Mouse (Mus musculus) ovary, postnatal 10 days (tissue): ENCODE measurements around the gene Slc25a28.

Source experiments
- DNase-seq: peaks from one replicate; pipeline ENCODE4 v3.0.0; 2022; ENCODE audit warnings: low spot score

The Slc25a28 gene

GRCm38 (mm10) chr19:43630466-43631251 is 44.0 kb downstream of the Slc25a28 start:
- DNase-seq = no peak

GRCm38 (mm10) chr19:43629088-43629487 is 45.6 kb downstream of the Slc25a28 start:
- no peak for DNase-seq

DNA sequence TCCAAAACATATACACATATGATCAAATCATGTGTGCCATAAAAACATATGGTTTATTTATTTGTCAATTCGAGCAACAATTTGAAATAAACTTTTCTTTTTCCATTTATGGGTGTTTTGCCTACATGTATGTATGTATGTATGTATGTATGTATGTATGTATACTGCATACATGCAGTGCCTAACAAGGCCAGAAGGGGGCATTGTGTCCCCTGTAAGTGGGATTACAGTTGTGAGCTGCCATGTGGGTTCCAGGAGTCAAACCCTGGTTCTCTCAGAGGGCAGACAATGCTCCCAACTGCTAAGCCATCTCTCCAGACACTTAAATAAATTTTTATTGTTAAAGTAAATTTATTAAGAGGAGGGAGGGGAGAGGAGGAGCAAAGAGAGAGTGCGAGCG is 47.3 kb downstream of the Slc25a28 start:
- no peak for DNase-seq

DNA sequence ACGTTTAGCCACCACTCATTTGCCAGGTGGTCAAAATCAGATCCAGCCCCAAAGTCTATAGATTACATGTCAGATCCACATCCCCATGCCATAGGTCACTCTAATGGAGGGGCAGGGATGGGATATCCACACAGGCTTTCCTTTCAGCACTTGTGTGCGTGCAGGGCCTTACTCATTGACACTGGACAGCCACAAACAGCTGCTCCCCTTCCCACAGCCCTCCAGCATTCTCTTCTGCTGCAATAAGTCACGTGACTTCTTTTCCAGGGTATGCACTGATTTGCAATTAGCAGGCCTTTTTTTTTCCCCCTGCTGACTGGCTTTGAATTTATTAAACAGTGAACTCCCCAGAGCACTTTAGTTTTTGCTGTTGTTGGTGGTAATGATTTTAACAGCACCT is 48.5 kb downstream of the Slc25a28 start:
- DNase-seq = no peak

- no peak for DNase-seq
Measured at GRCm38 (mm10) chr19:43623913-43624312, 50.8 kb downstream of the Slc25a28 start.

GRCm38 (mm10) chr19:43619916-43620479 is 54.7 kb downstream of the Slc25a28 start:
- DNase-seq = no peak

DNA sequence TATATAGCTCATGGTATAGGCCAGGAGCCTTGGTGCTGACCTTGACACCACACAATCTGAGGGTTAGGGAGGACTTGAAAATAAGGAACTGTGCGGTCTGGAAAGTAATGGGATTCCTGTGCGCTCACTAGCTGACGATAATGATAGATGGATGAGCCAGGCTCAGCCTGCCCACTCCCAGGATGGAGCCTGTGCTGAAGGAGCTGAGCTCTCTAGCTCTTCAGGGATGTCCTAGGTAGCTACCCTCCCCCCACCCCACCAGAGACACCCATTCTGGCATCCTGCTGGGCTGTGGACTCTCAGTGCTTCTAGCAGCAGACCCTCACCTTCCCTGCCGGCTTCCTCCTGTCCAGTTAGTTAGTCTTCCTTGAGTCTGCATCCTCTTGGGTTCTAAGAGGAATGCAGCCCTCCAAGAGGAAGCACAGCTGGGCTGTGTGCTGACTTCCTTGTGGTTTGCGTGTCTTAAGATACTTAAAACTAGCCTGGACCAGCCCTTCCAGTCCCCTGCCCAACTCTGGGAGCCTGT is 56.1 kb downstream of the Slc25a28 start:
- DNase-seq = no peak

DNA sequence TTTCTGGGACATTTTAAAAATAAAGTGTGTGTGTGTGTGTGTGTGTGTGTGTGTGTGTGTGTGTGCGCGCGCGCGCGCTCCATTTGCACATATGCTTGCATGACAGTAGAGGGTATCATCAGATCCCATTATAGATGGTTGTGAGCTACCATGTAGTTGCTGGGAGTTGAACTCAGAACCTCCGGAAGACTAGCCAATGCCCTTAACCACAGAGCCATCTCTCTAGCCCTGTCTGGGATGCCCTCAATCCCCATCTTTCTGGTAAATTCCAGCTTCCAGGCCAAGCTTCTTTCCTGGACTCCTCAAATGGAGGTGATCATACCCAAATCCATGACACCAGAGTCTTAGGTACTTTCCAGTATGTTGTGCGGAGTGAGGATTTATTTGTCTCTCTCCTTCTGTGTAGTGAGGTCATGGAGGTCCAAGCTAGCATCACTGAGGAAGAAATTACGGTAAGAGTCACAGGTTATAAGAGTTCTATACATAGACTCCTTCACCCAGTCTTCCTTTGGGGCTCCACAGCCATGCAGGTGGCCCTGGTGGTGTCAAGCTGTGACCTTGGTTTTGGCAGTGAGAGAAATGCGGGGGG is 56.8 kb downstream of the Slc25a28 start:
- no peak for DNase-seq

DNA sequence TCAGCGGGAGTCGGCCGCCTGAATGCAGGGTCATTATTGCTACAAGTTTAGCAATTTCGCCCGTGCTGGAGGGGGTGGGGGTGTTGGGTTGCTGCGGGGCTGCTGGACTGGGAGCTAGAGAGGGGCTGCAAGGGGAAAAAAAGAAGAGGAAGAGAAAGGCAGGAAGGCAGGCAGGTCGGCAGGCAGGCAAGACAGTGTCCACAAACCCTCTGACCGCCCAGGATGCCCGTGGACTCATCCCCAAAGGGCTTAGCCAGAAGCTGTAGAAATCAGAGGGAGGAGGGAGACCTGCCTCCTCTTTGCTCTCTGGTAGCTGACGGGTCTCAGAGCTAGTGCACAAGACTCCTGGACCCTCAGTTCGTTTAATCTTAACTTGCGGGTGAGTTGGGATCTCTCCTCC is 57.8 kb downstream of the Slc25a28 start:
- DNase-seq = no peak

DNA sequence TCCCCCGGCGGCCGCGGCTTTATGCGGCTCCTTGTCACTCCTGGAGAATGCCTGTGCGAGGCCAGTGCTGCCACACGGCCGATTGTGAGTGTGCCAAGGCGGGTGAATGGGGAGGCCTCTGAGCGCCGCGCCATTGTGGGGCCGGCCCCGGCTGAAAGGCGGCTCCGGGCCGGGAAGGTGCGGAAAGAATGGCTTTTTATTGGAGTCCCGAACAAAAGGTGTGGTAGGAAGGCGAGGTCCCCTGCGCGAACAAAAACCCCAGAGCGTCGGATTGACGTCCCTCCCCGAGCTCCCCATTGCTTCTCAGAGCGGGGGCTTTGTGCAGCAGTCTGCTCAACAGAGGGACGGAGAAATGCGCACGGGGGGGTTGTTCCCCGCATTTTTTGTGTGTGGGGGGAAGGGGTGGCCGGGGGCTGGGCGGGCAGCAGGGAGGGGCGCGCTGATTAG is 58.2 kb downstream of the Slc25a28 start:
- DNase-seq = no peak

DNA sequence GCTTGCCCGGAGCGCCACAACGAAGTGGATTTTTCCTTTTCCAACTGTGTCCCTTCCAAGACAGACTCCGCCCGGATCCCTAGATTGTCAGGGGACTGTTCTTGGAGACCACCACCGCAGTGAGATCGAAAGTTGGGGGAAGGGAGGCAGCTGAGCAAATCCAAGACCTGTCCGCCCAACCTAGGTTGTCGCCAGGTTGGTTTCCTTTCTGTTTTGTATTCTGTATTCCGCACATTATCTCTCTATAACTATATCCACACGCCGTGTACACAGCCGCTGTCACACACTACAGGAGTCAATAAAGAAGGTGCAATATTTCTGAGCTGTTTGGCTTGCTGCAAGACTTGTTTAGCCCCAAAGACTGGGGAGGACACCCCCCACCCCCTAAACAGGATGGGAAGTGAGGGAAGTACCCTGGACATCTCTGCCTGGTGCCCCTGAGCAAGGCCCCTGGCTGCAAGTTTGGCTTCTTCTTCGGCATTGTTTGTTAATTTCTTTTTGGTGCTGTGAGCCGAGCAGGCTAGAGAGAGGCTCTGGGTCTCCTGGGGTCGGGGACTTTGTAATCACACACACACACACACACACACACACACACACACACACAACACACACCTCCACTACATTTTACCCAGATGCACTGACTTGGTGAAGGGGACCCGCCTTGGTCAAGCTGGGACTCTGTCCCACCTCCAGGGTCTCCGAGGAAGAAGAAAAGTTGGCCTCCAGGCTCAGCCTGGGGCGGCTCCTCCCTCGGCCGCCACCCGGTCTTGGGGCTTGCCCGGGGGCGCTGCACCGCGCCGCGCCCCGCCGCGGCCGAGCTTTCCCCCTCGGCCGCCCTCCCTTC is 58.9 kb downstream of the Slc25a28 start:
- no peak for DNase-seq

GRCm38 (mm10) chr19:43615074-43615445 is 59.6 kb downstream of the Slc25a28 start:
- DNase-seq = no peak

- no peak for DNase-seq
Measured at GRCm38 (mm10) chr19:43614341-43615073, 60.2 kb downstream of the Slc25a28 start.
